Mouse (Mus musculus): ENCODE data around the gene Lmo1.

Gene Lmo1

DNA sequence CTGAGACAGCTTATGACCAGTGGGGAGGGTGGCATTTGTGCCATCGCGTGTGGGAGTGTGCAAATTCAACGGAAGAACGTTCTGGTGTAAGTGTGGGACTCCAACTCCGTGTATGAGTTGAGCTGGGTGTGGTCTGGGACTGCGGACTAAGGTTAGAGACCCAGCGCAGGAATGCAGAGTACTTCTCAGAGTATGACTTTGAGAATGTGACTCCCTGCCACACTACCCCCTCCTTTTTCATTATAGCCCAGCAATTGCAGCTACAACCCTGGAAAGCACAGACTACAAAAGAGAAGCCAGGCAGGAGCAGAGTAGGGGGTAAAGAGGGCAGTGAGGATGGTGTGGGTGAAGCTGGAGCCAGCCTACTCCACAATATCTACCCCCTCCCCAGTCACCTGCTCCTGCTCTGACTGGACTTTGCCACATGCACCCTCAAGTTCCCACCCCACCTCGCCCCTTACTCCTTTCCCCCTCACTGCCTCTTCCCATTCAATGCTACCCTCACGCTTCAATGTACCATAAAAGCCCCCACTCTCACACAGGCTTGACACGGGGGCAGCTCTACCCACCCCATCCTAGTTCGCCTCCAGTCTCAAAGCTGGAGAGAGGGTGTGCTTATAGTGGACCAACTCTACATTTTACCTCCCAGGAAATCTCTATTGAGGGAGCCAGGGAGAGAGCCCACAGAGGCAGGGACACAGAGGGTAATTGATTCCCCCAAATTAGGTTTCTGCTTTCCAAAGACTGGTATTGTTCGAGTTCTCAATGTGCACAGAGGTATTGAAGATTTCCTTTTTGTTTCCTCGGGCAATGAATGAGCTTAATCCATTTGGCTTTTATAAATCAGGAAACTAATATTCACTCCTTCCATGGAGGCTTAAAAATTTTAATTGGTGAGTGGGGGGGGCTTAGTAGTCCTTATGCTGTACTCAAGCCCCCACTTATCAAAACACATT is 941 bp upstream of the Lmo1 start:
- peak; percentile 48 for DNase-seq (ENCODE audit: extremely low spot score)

DNA sequence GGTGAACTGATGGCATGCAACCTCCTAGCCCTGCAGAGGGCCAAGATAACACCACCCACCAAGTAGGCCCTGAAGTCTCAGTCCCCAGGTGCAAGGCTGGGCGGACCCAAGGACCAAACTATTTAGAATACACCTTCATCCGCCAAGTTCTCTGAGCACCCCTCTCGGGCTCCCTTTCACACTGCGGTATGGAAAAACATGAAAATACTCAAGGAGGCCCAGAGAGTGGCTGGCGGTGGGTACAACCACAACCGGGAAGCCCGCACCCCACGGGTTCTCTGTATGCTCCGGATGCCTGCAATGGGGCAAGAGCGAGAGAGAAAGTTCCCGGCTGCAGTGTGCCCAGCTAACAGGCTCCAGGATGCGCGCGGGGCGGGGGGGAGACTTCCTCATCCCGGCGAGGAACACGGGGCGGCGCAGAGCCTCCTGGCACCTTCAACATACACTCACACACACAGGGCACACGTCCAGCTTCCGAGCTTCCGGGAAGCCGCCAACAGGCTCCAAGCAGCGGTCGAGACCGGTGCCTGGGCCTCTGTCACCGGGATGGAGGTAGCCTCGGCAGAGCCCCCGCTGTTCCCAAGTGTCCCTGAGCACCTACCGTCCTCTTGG is 564 bp downstream of the Lmo1 start:
- DNase-seq (ENCODE audit: extremely low spot score): peak; percentile 51

DNA sequence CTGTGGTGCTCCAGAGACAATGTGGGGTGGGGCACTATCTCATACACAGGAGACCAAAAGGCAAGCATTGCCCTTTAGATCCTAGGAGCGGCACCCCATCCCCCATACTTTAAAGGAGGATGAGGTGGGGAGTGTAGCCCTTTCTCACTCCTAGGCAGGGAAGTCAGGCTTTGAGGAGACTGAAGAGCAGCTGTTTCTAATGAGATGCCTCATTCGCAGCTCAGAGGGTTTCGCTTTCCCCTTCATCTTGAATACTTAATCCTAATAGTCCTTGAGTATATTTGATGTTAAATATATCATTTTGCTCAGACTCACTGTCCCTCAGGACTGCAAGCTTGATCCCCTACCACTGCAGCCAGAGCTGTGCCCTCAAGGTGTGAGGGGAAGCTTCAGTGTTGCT is 3.1 kb downstream of the Lmo1 start:
- no peak for DNase-seq (ENCODE audit: extremely low spot score)

DNA sequence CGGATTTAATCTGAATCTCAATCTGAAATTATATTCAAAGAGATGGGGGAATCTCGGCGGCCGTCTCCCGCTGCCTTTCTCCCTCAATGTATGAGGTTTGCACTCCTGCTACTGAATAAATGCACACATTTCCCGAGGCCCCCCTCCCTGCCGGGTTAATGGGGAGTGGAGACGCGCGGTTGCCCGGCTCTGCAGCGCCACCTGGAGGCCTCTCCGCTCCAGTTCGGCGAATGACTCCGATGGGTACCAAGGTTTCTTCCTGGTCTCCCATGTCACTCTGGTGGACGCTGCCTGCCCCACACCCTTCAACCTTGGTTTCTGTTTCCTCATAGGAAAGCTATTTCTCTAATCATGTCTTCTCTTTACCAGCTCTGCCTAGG is 4.6 kb downstream of the Lmo1 start:
- peak; percentile 91 for DNase-seq (ENCODE audit: extremely low spot score)

DNA sequence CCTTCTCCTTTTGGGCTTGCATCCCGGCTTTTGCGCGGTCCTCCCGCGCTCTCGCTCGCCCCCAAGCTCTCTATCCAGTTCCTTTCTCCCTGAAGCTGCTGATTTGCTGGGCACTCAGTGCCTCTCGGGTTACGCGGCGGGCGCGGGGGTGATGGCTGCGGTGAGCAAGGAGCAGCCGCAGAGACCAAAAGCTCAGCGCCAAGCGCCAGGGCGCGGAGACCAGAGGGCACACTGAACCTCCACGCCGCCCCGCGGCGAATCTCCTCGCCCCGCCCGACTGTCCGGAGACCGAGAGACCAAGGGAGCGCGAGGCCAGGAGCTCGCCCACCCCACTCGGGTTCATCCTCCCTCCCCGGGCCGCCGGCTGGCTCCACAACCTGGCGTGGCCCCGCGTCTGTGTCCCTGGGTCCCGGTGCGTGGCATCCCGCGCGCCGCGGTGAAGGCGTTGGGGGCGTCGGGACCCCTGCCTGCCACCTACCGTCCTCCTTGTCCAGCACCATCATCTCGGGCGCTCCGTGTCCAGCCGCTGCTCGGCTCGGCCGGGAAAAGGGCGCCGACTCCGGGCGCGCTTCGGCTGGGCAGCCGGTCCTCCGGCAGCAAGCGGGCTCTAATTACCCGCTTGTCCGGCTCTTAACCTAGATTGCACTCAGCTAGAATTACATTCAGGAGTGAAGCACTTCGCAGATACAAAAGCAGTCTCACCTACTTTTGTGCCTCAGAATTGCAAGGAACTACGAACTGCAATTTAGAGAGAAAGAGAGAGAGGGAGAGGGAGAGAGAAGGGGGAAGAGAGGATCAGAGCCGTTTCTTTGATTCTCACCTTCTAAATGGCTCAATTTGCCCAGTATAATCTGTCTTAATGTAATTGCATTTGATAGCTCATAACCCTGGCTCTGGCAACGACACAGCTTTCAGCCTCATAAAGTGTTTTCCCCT is 5.2 kb downstream of the Lmo1 start:
- DNase-seq (ENCODE audit: extremely low spot score): peak; percentile 70

DNA sequence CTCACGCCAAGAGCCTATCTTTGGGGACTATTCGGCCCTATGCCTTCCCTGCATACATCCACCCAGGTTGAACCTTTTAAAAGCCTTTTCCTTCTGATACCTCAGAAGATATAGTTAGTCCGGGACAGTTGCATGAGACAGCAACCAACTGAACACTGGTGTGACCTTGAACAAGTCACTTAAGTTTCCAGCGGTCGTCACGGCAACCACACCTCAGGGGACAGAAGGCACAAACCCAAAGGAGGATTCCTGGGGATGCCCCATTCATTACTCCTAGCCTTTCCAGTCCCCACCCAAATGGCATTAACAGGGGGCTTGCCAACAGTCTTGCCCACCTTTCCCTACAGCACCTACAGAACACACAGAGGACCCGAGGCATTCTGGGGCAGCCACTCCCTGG is 6.3 kb downstream of the Lmo1 start:
- DNase-seq (ENCODE audit: extremely low spot score): no peak

DNA sequence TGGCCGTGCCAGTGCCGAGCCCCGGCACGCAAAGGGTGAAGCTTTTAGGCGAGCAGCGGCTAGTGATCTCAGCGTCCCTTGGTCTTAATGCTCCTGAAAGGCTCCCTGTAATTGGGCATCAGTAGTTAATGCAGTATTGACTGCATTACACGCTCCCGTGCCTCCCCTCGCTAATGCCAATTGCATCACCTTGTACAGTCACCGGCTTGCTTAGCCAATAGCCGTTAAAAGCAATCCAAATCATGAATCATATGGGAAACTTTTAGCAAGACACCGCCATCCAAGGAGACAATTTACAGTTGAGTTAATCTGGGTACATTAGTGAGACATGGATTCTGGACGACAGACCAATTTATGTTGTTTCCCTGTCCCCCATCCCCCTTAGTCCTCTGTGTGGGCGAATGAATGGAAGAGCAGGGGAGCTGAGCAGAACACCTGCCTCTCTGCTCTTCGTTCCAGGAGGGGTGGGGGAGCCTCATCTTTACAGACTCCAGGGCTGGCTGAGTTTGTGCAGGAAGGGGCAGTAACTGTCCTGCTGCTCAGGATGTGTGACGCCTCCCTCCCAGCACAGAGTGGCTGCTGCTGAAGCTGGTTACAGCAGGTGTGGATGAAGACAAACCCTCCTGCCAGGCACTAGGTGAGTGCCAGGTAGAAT is 8.9 kb downstream of the Lmo1 start:
- DNase-seq (ENCODE audit: extremely low spot score): no peak

DNA sequence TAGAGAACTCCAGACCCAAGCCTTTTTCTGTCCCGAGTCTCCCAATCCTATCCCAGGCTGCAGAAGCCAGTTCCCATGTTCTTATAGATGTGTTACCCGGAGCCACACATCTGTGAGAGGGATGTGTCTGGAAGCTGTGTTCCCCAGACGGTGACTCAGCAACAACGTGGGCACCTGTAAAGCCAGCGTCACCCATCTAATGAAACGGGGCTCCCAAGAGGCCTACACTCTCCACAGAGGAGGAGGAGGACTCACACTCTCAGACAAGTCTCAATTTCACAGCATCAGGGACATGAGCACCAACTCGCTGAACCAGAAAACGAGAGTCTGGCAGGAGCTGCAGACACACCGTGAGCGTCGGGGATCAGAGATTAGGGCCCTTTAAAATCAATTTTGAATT is 20.7 kb downstream of the Lmo1 start:
- DNase-seq (ENCODE audit: extremely low spot score): no peak

DNA sequence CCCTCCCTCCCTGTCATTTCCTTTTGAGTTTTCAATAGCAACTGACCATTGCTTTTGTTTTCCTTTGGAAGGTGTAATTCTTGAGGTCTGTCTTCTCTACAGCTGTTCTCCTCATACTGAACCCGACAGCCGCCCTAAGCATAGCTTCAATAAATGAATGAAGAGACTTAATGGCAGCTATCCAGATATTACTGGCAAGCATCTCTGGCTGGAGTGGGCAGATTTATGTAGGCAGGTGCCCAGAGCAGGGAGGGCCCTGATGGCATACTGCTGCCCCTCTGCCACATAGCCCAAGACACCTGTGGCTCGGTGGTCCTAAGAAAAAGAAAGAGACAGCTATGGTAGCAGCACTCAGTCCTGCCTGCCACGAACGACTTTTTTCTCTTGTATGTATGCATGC is 21.5 kb downstream of the Lmo1 start:
- no peak for DNase-seq (ENCODE audit: extremely low spot score)

DNA sequence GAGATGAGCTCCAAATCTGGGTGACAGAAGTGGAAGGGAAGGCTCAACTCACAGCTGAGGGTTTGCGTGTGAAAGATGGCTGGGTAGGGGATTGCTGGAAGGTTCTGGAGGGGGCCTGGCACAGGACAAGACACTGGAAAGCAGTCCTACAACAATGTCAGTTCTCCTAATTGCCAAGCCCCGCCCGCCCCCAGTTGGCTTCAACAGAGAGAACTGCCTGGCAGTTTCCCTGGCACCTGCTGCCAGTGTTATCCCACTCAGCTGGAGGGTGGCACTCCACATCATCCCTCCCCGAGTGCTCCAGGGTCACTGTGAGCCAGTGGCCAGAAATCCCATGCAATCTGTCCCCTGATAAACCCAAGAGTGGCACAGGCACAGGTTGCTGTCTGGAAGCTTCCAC is 23.9 kb downstream of the Lmo1 start:
- no peak for DNase-seq (ENCODE audit: extremely low spot score)

DNA sequence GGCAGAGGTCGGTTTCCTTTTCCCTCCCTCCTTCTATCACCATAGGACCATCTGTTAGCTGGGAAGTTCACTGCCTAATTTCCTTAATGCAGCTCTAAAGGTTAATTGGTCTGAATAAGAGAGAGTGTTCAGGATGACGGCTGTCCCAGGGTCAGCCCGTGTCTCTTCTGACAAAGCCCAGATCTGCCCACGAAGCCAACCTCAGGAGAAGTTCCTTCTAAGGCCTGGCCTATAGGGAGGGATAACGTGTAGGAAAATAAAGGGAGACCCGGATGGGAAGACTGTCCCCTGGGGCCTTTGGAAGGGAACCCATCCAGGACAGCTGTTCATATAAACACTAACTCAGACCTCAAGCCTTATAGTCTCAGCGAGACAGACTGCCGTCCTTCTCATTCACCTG is 29.8 kb downstream of the Lmo1 start:
- DNase-seq (ENCODE audit: extremely low spot score): no peak

DNA sequence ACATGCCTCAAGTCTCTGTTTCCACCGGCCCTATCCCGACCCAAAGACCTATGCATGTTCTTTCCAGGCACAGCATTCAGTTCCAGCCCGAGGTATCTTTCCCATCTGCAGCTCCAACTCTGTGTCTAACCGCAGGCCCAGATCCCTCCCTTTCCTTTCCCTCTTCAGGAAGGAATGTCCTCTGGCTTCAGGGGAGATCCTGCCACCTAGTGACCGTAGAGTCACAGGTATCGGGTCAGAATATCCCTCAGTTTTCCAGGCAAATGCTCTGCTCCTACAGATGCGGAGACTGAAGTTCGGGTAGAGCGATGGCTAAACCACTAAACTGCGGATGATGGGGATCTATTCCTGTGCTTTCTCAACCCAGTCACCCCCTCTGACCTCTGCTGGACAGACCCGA is 30.3 kb downstream of the Lmo1 start:
- no peak for DNase-seq (ENCODE audit: extremely low spot score)

DNA sequence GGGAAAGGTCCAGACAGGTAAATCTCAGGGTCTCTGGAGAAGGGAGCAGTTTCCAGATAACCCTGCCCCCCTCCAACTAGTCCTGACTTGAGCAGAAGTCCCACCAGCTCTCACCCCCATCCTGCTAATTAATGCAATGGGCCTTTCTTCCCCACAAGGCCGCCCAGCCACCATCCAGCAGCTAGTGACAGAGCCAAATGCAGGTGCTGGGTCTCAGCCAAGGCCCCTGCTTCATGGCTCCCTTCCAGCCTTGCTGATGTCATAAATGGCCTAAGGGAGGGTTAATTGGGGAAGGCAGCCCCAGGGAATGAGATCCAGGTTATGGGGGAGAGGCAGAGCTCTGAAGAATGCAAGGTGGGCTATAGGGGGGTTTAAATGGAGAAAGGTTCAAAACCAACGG is 32.4 kb downstream of the Lmo1 start:
- DNase-seq (ENCODE audit: extremely low spot score): no peak

DNA sequence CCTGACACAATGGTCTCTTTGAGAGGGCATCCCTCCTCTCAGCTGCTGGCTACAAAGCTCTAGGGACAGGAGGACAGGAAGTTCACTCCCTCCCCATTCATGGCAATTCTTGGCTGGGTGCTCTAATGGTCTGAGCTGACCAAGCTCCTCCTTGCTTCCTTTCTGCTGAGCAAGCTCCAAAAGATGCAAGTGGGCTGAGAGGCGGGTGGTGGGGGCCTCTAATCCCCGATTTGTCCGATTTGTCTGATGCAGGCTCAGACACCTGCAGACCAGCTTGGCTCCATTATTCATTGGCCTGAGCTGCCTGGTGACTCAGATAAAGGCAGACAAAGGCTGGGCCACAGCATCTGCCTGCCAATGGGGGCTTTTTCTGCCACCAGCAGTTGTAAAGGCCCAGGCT is 33.3 kb downstream of the Lmo1 start:
- DNase-seq (ENCODE audit: extremely low spot score): no peak

DNA sequence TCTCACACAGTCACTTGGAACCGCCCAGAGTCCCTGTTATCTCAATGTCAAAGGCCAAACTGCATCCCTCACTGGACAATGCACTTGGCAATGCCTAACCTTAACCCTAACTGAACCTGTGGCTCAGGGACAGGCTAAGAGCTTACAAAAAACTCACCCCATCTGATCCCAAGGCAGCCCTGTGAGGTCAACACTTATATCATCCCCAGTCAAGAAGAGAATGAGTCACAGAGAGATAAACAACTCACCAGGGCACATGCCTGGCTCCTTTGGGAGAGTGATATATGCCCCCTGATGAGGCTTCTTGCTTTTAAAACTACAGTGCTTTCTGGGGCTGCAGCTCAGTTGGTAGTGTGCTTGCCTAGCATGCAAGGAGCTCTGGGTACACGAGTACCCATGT is 34.0 kb downstream of the Lmo1 start:
- no peak for DNase-seq (ENCODE audit: extremely low spot score)

DNA sequence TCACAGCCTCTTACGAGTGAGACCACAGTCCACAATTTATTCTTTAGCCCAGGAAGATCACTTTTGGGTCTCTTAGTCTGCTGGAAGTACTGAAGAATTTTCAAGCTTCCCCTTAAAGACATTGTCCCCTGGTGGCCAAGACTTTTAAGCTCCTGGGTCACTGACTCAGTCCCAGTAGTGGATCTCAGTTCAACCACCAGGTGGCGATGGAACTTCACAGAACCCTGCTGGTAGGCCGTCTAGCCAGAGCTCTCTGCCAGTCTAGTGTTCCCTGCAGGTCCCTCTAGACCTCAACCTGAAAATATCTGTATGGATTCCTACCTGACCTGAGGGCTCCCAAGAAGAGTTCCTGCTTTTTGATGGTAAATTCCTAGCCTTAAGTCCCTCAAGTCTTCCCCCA is 35.6 kb downstream of the Lmo1 start:
- DNase-seq (ENCODE audit: extremely low spot score): peak; percentile 85

DNA sequence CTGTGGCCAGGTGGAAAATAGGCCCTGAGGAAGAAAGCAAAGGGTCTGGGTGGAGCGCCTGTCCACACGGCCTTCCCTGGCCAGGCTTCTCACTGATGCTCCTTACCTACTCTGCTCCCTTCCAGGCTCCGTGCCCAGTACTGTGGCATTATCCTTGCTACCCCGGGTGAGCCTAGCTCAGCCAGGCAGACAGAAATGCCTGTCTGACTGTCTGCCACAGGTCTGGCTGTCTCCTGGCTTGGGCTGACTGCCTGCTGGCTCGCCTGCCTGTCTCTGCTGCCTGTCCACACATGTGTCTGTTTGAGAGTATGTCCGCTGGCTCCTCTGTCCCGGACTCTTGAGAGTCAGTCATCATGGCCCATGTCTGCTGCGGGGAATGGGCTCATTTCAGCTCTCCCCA is 37.6 kb downstream of the Lmo1 start:
- no peak for DNase-seq (ENCODE audit: extremely low spot score)

DNA sequence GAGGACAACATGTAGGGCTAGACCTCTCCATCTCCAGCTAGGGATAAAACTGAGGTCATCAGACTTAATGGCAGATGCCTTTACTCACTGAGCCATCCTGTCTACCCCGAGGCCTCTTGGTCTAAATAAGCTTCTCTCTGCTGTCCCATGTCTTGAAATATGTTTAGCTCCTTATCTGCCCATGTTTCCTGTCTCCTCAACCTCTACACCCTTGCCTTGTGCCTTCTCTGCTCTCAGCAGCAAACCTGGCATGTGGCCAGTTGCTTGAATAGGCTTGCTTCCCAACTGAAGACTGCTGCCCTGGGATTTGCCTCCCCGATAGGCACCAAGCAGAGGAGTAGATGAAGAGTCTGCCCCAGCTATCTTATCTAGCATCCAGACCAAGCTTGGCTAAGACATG is 43.4 kb downstream of the Lmo1 start:
- DNase-seq (ENCODE audit: extremely low spot score): no peak

DNA sequence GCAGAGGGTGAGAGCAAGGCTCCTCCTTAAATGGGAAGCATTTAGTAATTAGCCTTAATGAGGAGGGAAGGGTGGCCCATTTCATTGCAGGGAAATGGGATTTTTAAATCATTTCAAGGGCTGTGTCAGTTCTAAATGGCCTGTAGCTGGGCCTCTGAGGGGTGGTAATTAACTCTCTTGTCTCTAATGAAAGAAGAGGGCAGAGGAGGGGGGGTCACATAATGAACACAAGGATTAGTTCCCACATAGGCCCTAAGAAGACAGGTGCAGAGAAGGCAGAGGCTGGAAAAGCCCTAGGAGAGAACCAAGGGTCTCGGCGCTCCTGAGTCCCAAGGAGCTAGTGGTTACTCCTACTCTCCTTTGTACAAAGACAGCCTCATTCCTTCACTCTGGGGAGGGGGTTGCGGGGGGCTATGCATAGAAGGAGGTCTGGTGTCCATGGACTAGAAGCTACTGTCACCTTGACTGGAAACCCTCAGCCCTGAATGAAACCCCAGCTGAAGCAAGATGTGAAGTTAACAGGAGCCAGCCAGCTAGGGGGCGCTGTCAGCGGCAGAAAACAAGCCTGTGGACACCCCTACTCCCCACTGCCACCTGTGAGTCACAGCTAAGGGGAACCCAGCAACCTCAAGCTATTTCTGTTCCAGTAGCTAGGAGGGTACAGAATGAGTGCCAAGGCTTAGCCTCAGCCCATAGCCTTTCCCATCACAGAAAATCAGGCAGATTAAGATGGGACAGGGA is 44.9 kb downstream of the Lmo1 start:
- no peak for DNase-seq (ENCODE audit: extremely low spot score)

DNA sequence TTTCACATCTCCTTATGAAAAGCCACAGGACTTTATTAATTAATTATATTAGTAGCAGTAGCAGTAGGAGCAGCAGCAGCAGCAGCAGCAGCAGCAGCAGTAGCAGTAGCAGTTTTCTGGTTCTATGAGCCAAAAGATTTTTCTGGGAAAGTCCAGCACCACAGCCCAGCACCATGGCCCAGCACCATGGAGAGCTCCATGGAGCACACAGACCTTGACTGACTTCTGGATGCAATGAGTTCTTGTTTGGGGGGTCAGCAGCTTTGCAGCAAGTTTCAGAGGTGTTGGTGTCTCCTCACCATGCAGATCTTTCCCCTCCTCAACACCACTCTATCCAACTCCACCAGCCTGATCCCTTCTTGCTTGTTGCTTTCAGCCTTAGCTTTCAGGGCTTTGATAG is 45.6 kb downstream of the Lmo1 start:
- peak; percentile 40 for DNase-seq (ENCODE audit: extremely low spot score)

DNA sequence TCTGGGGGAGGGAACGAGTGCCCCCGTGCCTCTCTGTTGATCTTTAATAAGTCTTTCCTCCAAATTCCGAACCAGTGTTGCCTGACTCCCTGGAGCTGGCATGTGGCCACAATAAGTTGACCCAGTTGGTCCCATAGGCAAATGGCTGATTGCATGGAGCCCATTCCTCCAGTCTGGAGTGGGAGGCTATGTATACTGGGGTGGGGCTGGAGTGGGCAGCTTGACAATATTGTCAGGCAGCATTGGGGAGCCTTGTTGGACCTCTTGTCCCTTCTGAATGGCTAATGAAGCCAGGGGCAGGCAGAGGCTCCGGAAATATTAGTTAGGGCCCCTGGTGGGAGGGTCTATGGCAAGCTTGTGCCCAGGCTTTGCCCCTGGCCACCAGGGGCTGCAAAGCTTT is 59.1 kb downstream of the Lmo1 start:
- no peak for DNase-seq (ENCODE audit: extremely low spot score)

Data from embryo, embryonic 9.5 days (tissue).